Mouse (Mus musculus) retina, adult 2 months (tissue): ENCODE data around the gene Cpa2.

Source experiments
- DNase-seq: peaks from one replicate; pipeline ENCODE4 v3.0.0-alpha.2; 2012; ENCODE audit warnings: low read depth, low spot score

Gene Cpa2

DNA sequence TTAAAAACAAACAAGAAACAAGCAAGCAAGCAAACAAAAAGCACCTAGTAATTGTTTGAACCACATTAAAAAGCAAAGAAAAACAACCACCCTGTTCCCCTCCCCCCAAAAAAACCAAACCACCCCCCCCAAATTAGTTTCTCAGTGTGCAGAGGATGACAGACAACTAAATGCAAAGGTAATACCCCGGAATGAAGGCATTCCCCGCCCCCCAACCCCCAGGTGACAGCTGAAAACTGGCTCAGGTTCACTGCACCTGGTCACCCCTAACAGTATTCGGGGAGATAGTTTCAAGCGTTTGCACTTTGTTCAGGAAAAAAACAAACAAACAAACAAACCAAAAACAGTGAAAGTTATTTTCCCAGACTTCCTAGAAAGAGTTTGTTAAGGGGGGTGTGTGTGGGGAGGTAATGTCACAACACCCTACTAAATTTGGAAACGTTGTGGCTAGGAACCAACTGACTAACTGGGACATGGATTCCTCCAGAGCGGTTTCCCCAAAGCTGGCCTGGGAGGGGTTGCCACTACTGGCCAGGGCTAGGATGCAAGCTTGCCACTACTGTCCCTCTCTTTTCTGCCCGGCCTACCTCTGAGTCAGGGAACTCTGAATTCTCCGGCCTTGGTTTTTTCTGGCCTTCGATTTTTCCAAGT is 6.4 kb downstream of the Cpa2 start:
- no peak for DNase-seq

DNA sequence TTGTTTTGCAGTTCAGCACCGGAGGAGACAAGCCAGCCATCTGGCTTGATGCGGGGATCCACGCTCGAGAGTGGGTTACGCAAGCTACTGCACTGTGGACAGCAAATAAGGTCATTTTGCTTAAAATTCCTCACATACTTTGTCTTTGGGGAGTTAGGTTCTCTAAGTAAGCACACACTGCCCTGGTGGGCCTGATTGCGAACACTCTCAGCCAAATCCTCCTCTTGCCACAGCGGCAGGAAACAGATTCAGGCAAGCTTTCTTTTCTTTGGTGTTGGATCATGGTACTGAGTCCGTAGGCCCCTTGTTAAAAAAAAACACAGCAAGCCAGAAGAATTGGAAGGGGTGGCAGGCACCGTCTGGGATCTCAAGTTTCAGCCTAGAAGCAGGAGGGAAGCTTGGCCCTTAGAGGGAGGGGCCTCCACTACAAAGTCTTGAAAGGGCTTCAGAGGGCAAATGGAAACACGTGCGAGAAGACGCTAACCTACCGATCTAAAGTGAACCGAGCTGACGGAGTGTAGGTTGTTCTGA is 7.9 kb downstream of the Cpa2 start:
- no peak for DNase-seq

DNA sequence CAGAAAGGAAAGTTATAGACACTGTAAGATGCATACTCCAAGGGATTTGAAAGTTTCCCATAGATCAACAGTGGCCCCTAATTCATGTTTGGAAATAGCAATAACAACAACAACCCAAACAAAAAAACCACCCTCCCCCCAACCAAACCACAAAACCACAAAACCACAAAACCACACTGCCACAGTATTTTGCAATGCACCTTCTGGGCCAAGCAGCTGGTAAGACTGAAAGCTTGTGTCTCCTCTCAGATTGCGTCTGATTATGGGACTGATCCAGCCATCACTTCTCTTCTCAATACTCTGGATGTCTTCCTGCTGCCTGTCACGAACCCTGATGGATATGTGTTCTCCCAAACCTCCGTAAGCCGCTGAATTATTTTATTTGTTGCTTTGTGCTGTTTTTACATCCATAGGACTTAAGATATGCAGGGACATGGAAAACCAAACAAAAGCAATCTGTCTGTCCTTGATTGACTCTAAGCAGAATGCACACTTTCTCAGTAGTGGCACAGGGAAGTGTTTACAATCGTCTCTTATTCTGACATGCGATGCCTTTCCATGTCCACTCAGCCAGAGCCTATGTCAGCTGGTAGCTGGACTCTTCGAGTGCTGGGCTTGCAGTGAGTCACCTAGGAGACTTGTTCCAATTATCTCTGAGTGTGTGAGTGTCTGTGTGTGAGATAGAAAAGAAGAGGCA is 9.3 kb downstream of the Cpa2 start:
- DNase-seq: no peak

DNA sequence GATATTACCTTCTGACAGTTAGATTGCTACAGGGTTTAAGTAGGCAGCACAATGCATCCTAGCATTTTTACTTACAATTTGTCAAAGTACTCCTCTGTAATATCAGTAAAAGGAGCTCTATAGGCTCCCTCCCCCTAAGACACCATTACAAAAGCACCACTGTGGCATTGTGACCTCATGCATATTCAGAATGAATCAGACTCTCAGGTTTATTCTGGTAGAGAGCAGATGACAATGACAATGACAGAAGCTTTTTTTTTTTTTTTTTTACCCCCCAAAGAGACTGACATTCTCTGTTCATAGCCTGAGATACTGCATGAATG is 9.8 kb downstream of the Cpa2 start:
- DNase-seq: no peak

DNA sequence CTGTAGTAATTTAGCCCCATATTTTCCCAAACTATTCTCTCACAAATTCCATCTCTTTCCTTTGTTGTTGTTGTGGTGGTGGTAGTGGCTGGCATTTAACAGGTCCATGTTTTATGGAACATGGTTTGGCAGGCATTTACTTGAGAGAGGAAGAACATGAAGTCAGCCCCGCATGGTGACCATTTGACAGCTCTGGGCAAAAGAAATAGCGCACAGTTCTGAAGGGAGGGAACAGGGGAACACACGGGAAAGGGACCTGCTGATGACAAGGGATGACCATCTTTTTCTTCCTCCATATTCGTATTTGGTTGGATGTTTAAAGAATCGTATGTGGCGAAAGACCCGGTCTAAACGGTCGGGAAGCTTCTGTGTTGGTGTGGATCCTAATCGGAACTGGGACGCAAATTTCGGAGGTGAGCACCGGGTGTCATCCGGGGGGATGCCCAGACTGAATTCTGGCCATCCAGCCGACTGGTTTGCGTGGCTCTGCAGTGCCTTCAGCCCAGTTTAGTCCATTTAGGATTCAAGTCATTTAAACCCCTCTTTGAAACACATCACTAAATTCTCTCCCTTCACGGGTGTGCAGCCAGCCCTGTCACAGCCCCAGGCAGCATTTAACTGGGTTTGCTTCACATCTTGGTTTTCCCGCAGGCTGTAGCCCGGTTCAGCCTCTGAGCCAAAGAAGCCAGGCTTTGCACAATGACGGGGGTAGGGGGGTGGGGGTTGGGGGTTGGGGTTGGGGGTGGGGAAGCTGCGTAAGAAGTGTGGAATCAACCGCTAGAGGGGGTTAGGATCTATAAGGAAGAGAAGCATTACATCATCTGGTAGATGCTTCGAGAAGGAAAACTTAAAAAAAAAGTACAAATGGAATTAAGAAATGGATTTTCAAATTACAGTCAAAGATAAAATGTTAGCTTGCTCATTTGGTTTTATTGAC is 10.5 kb downstream of the Cpa2 start:
- DNase-seq: no peak

DNA sequence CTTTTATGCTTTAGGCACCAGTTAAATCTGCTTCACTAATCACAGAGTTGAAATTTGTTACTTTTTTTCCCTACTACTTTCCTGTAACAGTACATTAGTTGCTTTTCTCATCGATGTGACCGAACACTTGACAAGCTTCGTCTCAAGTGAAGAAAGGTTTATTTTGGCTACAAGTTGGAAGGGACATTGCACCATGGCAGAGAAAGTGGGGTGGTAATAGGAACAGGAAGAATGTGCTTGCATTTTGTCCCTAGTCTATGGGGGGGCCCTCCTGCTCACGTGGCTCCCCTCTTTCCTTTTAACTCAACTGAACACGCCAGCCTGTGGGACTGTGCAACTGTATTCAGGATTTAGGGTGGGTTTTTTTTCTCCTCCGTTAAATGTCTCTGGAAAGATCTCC is 11.2 kb downstream of the Cpa2 start:
- DNase-seq: no peak

DNA sequence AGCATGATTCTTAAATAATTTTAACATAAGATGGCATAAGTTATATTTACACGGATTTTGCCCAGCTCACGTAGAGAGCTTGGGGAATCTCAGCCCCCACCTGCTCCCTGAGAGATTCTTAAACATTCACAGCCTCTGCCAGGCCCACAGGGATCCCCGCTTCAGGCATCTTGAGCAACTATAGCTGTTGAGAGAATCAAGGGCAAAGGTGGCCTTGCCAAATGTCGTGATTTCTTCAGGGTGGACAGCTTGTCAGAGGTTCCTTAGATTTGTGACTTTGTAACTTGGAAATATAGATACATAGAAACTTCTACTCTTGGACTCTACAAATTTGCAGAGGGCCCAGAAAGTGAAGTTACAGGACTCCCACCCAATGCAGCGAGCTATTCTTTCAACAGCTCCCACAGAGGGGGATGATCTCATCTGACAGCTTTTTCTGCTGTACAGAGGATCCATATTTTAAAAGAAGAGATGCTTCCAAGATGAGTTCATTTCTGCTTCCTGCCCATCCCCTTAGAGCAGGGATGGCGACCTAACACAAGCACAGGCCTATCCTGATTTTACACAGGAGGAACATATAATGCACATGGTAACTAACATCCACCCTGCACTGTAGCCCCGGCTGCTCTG is 12.1 kb downstream of the Cpa2 start:
- no peak for DNase-seq

DNA sequence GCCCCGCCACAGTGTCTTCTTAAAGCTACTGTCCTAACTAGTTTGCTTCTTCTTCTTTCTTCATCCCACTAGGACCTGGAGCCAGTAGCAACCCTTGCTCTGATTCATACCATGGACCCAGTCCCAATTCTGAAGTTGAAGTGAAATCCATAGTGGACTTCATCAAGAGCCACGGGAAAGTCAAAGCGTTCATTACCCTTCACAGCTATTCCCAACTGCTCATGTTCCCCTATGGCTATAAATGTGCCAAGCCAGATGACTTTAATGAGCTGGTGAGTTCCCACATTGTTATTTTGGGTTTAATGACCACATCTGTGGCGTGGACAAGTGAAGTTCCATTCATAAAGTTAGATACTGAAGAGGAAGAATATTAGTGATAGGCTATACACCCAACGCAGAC is 12.7 kb downstream of the Cpa2 start:
- no peak for DNase-seq

DNA sequence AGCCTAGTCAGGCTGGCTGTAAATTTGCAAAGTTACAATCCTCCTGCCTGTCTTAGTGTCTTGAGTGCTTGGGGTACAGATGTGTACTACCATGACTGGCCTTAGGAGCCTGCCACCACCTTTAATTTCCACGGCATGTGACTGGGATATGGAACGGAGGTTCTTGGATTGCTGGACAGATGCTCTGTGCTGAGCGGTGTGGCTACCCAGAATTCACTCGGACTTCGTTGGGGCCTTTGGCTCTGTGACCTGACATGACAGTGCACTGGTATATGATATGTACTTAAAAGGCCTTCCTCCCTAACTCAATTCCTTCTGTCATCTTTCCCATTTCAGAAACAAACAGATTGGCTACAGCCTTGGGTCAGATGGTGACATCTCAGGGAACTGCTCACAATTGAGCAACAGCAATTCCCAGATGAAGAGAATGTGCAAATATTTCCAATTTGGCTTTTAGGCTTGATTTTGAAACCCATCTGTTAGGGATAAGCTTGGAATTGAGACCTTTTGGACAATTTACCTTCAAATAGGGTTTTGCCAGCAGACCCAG is 13.3 kb downstream of the Cpa2 start:
- DNase-seq: no peak

DNA sequence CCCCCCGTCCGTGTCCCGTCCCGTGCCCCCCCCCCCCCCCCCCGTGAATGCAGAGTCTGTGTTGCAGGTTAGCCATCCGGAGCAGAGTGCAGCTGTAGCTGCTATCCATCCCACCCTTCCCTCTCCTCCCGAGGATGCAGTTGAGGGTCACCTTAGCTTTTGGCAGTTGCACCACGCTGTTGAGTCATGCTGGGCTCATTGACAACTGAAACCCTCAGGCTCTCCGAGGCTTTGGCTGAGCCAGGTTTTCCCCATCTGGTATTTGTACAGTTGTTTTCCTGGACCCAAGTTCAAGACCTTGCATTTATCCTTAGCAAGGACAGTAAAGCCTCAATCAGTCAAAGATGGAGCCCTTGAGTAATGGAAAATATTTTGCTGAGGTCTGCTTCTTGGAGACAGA is 14.7 kb downstream of the Cpa2 start:
- no peak for DNase-seq

DNA sequence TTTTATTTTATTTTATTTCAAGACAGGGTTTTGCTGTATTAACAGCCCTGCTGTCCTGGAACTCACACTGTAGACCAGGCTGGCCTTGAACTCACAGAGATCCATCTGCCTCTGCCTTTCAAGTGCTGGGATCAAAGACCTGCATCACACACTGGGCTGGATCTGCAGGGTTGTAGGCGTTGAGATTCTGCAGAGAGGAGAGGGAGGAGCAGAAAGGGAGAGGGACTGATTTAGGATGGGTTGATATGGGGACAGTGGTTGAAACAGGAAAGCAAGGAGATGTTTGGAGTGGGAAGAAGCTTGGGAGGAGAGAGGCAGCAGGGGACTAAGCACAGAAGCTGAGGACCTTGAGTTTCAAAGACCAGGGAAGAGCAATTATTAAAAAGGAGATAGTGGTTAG is 18.3 kb downstream of the Cpa2 start:
- DNase-seq: no peak

DNA sequence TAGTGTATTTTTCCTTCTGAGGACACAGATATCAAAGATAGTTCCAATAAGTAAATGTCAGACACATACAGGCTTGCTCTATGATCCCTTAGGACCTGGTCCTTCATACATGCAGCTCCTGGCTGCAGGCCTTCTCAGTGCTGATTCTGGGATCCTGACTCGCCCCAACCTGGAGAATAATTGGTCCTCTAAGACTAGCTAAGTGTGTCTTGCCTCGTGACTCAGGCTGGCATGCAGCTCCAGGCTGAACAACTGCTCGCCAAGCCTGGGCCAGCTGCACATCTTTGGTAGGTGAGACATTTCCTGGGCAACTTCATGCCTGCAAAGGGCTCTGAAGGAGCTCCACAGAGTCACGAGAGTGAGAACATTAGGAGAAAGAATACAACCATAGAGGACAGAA is 20.8 kb downstream of the Cpa2 start:
- no peak for DNase-seq

DNA sequence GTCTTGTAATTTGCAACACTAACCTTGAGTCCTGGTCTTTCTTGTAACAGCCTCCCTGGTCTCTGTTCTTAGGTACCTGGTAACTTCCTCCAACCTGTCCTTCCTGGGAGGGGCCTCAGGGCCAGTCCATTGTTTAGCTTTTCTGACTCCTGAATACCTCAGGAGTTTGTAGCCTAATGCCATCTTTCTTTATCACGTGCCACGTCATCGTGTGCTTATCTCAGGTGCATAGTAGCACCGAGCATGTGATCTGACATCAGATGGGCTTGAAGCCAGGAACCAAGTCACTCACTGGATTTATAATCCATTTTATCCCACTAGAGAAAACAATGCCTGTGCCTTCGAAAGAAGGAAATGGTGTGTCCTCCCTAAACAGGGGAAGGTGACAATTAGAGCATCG is 22.2 kb downstream of the Cpa2 start:
- DNase-seq: no peak

DNA sequence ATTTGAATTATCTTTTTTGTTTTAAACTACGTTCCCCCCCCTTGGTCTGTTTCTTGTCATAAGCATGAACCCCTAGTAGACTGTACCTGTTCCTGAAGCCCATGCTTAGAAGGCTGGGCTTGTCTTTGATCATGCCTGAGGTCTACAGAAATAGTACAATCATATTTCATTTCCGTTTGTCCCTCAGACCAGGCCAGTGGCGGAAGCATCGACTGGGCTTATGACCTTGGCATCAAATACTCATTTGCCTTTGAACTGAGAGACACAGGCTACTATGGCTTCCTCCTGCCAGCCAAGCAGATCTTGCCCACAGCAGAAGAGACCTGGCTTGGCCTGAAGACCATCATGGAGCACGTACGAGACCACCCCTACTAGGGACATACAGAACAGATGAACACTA is 22.7 kb downstream of the Cpa2 start:
- DNase-seq: no peak

DNA sequence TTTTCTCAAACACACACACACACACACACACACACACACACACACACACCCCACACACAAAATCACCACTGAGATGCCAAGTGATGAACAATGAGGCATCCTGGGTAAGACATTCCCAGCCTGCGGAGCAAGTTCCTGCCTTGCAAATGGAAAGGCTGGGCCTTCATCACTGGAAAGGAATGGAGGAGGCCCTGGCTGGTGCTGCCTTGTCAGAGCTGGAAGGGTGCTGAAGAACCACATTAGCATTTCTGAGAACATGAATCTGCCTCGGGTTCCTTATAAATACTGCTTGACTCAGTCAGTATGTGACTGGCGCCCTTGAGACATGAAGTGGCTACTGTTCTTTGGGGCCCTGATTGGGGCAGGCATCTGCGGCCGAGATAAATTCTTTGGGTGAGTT is 26.7 kb downstream of the Cpa2 start, which contains the start of gene Cpa4:
TSS of gene Cpa4 (plus strand) at position 301 of the 400 bp plus-strand sequence.
- DNase-seq: no peak

DNA sequence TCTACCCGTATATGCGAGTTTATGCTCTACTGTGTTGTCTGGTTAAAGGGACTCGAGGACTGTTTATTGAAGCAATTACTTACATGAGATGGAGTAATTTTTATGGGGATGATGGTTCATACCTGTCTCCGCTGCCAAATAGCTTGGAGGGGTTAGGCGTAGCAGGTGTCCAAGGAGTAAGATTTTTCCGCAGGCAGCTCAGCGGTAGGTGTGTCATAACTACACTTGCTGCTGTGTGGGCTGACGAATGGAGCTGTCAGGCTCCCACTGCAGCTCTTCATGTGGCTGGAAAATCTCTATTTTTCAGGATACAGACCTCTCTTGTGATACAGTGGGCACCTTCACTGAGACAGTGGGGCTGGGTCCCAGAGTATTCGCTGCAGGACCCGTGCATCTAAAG is 27.9 kb downstream of the Cpa2 start:
- no peak for DNase-seq

DNA sequence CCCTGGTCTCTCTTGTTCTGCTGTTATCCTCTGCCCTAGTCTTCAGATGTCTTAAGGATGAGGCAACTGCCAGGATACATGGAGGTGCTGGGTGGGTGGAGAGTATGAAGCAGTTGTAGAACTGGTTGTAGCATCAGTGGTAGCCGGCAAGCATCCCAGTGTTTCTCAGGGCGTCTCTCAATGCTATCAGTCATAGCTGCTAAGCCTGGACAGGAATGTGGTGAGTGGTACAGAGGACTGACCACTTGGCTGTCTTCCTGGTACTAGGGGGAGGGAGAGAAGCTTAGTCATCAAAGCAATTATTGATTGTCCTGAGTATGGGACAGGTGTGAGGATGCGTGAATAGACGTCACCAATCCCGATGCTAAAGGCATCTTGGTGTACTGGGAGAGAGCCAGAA is 28.6 kb downstream of the Cpa2 start:
- DNase-seq: no peak

DNA sequence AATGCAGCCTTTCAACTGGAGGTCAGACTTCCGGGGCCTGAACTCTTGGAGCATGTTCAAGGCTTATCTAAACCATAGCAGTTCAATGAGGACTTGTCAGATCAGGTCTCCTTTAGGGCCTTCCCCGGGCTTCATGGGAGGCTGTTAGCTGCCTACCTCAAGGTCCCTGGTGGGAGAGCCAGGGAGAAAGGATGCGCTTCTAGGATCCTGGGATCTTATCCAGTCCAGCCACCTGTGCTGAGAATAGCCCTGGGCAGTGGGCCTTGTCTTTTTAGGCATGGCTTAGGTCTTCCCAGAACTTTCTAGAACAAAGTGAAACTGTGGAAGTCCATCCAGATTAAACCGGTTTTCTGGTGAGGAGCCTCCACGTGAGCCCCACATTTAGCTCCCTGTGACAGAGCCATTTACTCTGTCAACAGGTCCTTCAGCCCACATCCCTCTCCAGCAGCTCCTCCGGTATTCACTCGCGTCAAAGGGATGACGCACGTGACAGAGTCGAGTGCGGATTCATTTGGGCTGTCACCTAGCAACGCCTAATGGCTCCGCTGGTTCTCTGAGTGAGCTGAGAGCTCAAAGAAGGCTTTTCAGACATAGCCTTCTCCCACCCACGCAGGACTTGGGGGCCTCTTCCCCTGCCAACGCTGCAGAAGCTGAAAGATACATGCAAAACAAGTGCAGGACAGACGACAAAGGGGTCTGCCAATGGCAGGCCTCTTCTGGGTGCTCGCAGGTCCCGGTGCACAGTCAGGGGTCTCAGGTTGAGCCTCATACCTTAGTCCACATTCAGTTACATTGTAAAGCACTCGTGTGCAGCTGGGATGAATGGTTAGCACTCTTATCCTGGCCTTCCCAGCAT is 31.3 kb downstream of the Cpa2 start:
- DNase-seq: no peak

DNA sequence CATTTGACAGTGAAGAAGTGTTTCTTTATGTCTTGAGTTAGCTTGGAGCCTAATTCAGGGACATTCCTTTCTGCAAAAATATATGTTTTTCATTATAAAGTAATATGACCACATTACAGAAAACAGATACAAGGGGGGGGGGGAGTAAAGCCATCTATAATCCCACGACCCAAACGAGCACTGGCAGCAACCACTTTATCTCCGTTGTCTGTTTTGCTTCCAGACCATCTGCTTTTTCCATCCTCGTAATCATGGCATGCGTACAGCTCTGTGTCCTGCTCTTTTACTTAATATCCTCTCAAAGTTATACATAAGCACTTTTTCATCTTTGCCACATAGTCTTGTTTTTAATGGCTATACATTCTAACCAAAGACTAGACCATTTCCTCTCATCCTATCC is 32.0 kb downstream of the Cpa2 start:
- DNase-seq: no peak

DNA sequence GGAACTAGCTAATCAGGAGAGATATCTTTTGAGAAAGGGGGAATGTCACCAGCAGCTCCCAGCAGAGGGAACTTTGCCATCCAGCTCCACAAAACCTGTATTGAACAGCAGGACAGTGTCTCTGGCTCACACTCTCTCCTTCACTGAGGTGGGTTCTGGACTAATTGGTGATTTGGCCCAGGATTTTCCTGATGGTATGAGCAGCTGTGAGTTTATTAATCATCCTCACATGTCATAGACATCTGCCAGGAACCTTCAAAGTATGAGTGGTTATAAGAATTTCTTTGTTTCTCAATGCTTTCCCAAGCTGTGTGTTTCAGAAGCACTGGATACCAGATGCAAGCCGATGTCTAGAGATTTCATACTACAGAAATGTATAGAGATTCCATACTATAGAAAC is 33.6 kb downstream of the Cpa2 start:
- no peak for DNase-seq
